Mouse (Mus musculus): ENCODE results near the gene Kmt2c.

DNA sequence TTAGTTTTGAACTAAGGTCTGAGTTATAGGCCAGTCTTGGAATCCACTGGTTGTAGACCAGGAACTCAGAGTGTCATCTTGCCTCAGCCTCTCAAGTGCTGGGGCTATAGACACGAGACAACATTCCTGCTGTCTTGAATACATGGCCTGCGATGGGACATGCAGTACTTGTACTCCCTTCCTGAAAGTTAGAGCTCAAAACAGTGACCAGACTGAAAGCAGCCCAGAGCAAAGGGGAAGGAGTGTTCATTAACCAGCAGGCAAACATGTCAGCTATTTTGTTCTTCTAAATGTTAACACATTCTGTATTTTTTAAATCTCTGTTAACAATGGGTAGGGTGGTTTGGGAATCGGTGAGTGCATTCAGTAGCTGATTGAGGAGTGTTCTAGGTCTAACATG lies 251.5 kb downstream of the Kmt2c start:
- TF ChIP-seq CTCF (IDR thresholded peaks at IDR 0.05; ENCODE audit: low read depth) (no peak), EP300 (optimal IDR thresholded peaks at IDR 0.05) (no peak)

All from stomach, postnatal 0 days (tissue).